Mouse (Mus musculus): Measurements from ENCODE around the gene Mrtfa. TPM values are rescaled to one million over a fixed set of nuclear protein-coding genes. Genes with fewer than 3 reads are reported as not detected.

The Mrtfa gene
- polyA plus RNA-seq, 1 experiment from 2014 or later: 25.0 TPM

- no peaks in the 10 kb centered on the region for H3K36me3 ChIP-seq (replicated peaks)
- WGBS: 26% methylated on average over 6 of the region's 6 CpGs
- H3K4me1 ChIP-seq: peaks cover 21% of the 10 kb centered on the region
- no peak overlapping the region for H3K4me3 ChIP-seq
- H3K9me3 ChIP-seq: no peaks in the 10 kb centered on the region
- H3K27me3 ChIP-seq (replicated peaks; ENCODE audit: low read depth, poor library complexity, severe bottlenecking): no peaks in the 10 kb centered on the region
- H3K27ac ChIP-seq (replicated peaks): no peak overlapping the region
- DNase-seq (ENCODE audit: low spot score): no peak
Measured at GRCm38 (mm10) chr15:81137298-81137697, 53.3 kb downstream of the Mrtfa start.

GRCm38 (mm10) chr15:81133781-81134180, 56.8 kb downstream of the Mrtfa start:
- 95% methylated on average over 2 of the region's 2 CpGs for WGBS
- no peak for DNase-seq (ENCODE audit: low spot score)

GRCm38 (mm10) chr15:81131152-81131551, 59.4 kb downstream of the Mrtfa start:
- Histone ChIP-seq H3K4me3 (no peak overlapping the region), H3K27me3 (replicated peaks; ENCODE audit: low read depth, poor library complexity, severe bottlenecking) (no peaks in the 10 kb centered on the region), H3K9me3 (no peaks in the 10 kb centered on the region), H3K27ac (replicated peaks) (no peak overlapping the region), H3K4me1 (peaks cover 20% of the 10 kb centered on the region), H3K36me3 (replicated peaks) (no peaks in the 10 kb centered on the region)
- no peak for DNase-seq (ENCODE audit: low spot score)
- WGBS: 91% methylated on average over 5 of the region's 5 CpGs

More at GRCm38 (mm10) chr15:81133781-81134180, 56.8 kb downstream of the Mrtfa start:
- Histone ChIP-seq H3K36me3 (replicated peaks) (no peaks in the 10 kb centered on the region), H3K9me3 (no peaks in the 10 kb centered on the region), H3K27me3 (replicated peaks; ENCODE audit: low read depth, poor library complexity, severe bottlenecking) (no peaks in the 10 kb centered on the region), H3K27ac (replicated peaks) (no peak overlapping the region), H3K4me1 (peaks cover 29% of the 10 kb centered on the region), H3K4me3 (no peak overlapping the region)

- H3K36me3 ChIP-seq (replicated peaks): no peaks in the 10 kb centered on the region
- no peak overlapping the region for H3K27ac ChIP-seq (replicated peaks)
- WGBS: 84% methylated on average over 8 of the region's 8 CpGs
- DNase-seq (ENCODE audit: low spot score): no peak
- H3K4me3 ChIP-seq: no peak overlapping the region
- H3K4me1 ChIP-seq: peaks cover 20% of the 10 kb centered on the region
- H3K27me3 ChIP-seq (replicated peaks; ENCODE audit: low read depth, poor library complexity, severe bottlenecking): no peaks in the 10 kb centered on the region
- no peaks in the 10 kb centered on the region for H3K9me3 ChIP-seq
Measured at GRCm38 (mm10) chr15:81129970-81130369, 60.6 kb downstream of the Mrtfa start.

GRCm38 (mm10) chr15:81128155-81128838, 62.3 kb downstream of the Mrtfa start:
- no peak overlapping the region for H3K27ac ChIP-seq (replicated peaks)
- H3K4me3 ChIP-seq: no peak overlapping the region
- 86% methylated on average over 5 of the region's 5 CpGs for WGBS
- H3K4me1 ChIP-seq: peaks cover 19% of the 10 kb centered on the region
- H3K9me3 ChIP-seq: no peaks in the 10 kb centered on the region
- no peak for DNase-seq (ENCODE audit: low spot score)
- H3K27me3 ChIP-seq (replicated peaks; ENCODE audit: low read depth, poor library complexity, severe bottlenecking): no peaks in the 10 kb centered on the region
- H3K36me3 ChIP-seq (replicated peaks): no peaks in the 10 kb centered on the region

GRCm38 (mm10) chr15:81124282-81124681, 66.3 kb downstream of the Mrtfa start:
- 95% methylated on average over 2 of the region's 2 CpGs for WGBS

GRCm38 (mm10) chr15:81123122-81123521, 67.4 kb downstream of the Mrtfa start:
- no peak overlapping the region for H3K27ac ChIP-seq (replicated peaks)
- WGBS: 83% methylated on average over 5 of the region's 5 CpGs

More at GRCm38 (mm10) chr15:81124282-81124681, 66.3 kb downstream of the Mrtfa start:
- Histone ChIP-seq H3K27me3 (replicated peaks; ENCODE audit: low read depth, poor library complexity, severe bottlenecking) (no peaks in the 10 kb centered on the region), H3K4me3 (no peak overlapping the region), H3K4me1 (peaks cover 22% of the 10 kb centered on the region), H3K36me3 (replicated peaks) (no peaks in the 10 kb centered on the region), H3K27ac (replicated peaks) (no peak overlapping the region), H3K9me3 (no peaks in the 10 kb centered on the region)
- DNase-seq (ENCODE audit: low spot score): no peak

GRCm38 (mm10) chr15:81122535-81122934, 68.0 kb downstream of the Mrtfa start:
- H3K27me3 ChIP-seq (replicated peaks; ENCODE audit: low read depth, poor library complexity, severe bottlenecking): no peaks in the 10 kb centered on the region
- peaks cover 1% of the 10 kb centered on the region; the same call in 1 of the 2 replicates for H3K36me3 ChIP-seq (replicated peaks)
- no peaks in the 10 kb centered on the region for H3K9me3 ChIP-seq
- H3K27ac ChIP-seq (replicated peaks): no peak overlapping the region
- H3K4me3 ChIP-seq: no peak overlapping the region
- peaks cover 16% of the 10 kb centered on the region for H3K4me1 ChIP-seq
- 61% methylated on average over 4 of the region's 4 CpGs for WGBS
- DNase-seq (ENCODE audit: low spot score): peak; percentile 12

More at GRCm38 (mm10) chr15:81123122-81123521, 67.4 kb downstream of the Mrtfa start:
- H3K4me1 ChIP-seq: peaks cover 16% of the 10 kb centered on the region
- H3K36me3 ChIP-seq (replicated peaks): no peaks in the 10 kb centered on the region
- H3K27me3 ChIP-seq (replicated peaks; ENCODE audit: low read depth, poor library complexity, severe bottlenecking): no peaks in the 10 kb centered on the region
- no peaks in the 10 kb centered on the region for H3K9me3 ChIP-seq
- no peak overlapping the region for H3K4me3 ChIP-seq
- DNase-seq (ENCODE audit: low spot score): no peak

- H3K36me3 ChIP-seq (replicated peaks): peaks cover 6% of the 10 kb centered on the region; the same call in 1 of the 2 replicates
- no peak overlapping the region; the same call in 1 of the 2 replicates for H3K27ac ChIP-seq (replicated peaks)
- WGBS: 84% methylated on average over 2 of the region's 2 CpGs
- DNase-seq (ENCODE audit: low spot score): no peak
- peaks cover 16% of the 10 kb centered on the region for H3K4me1 ChIP-seq
- H3K4me3 ChIP-seq: no peak overlapping the region
- H3K9me3 ChIP-seq: no peaks in the 10 kb centered on the region
- H3K27me3 ChIP-seq (replicated peaks; ENCODE audit: low read depth, poor library complexity, severe bottlenecking): no peaks in the 10 kb centered on the region
Measured at GRCm38 (mm10) chr15:81122078-81122477, 68.5 kb downstream of the Mrtfa start.

GRCm38 (mm10) chr15:81120946-81121345, 69.6 kb downstream of the Mrtfa start:
- no peak for DNase-seq (ENCODE audit: low spot score)
- Histone ChIP-seq H3K36me3 (replicated peaks) (peaks cover 11% of the 10 kb centered on the region; the same call in 1 of the 2 replicates), H3K27me3 (replicated peaks; ENCODE audit: low read depth, poor library complexity, severe bottlenecking) (no peaks in the 10 kb centered on the region), H3K4me1 (peaks cover 16% of the 10 kb centered on the region), H3K9me3 (no peaks in the 10 kb centered on the region), H3K4me3 (no peak overlapping the region), H3K27ac (replicated peaks) (no peak overlapping the region)
- 86% methylated on average over 7 of the region's 7 CpGs for WGBS

GRCm38 (mm10) chr15:81120140-81120539, 70.4 kb downstream of the Mrtfa start:
- 87% methylated on average over 6 of the region's 6 CpGs for WGBS
- Histone ChIP-seq H3K27me3 (replicated peaks; ENCODE audit: low read depth, poor library complexity, severe bottlenecking) (no peaks in the 10 kb centered on the region), H3K36me3 (replicated peaks) (peaks cover 14% of the 10 kb centered on the region; the same call in 1 of the 2 replicates), H3K4me3 (no peak overlapping the region), H3K9me3 (no peaks in the 10 kb centered on the region), H3K27ac (replicated peaks) (no peak overlapping the region), H3K4me1 (peaks cover 16% of the 10 kb centered on the region)
- DNase-seq (ENCODE audit: low spot score): no peak

GRCm38 (mm10) chr15:81118226-81118625, 72.3 kb downstream of the Mrtfa start:
- no peaks in the 10 kb centered on the region for H3K27me3 ChIP-seq (replicated peaks; ENCODE audit: low read depth, poor library complexity, severe bottlenecking)
- WGBS: 89% methylated on average over 4 of the region's 4 CpGs
- DNase-seq (ENCODE audit: low spot score): no peak
- no peaks in the 10 kb centered on the region for H3K9me3 ChIP-seq
- peaks cover 14% of the 10 kb centered on the region; the same call in 1 of the 2 replicates for H3K36me3 ChIP-seq (replicated peaks)
- H3K27ac ChIP-seq (replicated peaks): no peak overlapping the region
- H3K4me3 ChIP-seq: no peak overlapping the region
- peaks cover 16% of the 10 kb centered on the region for H3K4me1 ChIP-seq

- H3K36me3 ChIP-seq (replicated peaks): peaks cover 13% of the 10 kb centered on the region; the same call in 1 of the 2 replicates
- no peaks in the 10 kb centered on the region for H3K27me3 ChIP-seq (replicated peaks; ENCODE audit: low read depth, poor library complexity, severe bottlenecking)
- no peak overlapping the region for H3K4me3 ChIP-seq
- H3K4me1 ChIP-seq: peaks cover 18% of the 10 kb centered on the region
- no peak for DNase-seq (ENCODE audit: low spot score)
- no peak overlapping the region for H3K27ac ChIP-seq (replicated peaks)
- no peaks in the 10 kb centered on the region for H3K9me3 ChIP-seq
- WGBS: 79% methylated on average over 6 of the region's 6 CpGs
Measured at GRCm38 (mm10) chr15:81112589-81112988, 78.0 kb downstream of the Mrtfa start.

Measured in embryonic facial prominence, embryonic 10.5 days (tissue).